Mouse (Mus musculus): ENCODE measurements around the gene Tead1. TPM values are rescaled to one million over a fixed set of nuclear protein-coding genes. Genes with fewer than 3 reads are reported as not detected.

Gene Tead1
- polyA plus RNA-seq, 1 experiment: 4.4 TPM

- 97% methylated on average over 4 of the region's 4 CpGs for WGBS
- no peaks in the 10 kb centered on the region; the same call in 1 of the 2 replicates for H3K4me1 ChIP-seq (replicated peaks; ENCODE audit: control insufficient read depth, insufficient read depth, low read length)
Measured at GRCm38 (mm10) chr7:112647417-112647816, 31.7 kb upstream of the Tead1 start.

GRCm38 (mm10) chr7:112656141-112656662 lies 22.9 kb upstream of the Tead1 start:
- WGBS: 51% methylated on average over 9 of the region's 9 CpGs
- no peaks in the 10 kb centered on the region for H3K36me3 ChIP-seq (ENCODE audit: control insufficient read depth, insufficient read depth, low read length)
- no peak overlapping the region for H3K4me3 ChIP-seq (ENCODE audit: control insufficient read depth, insufficient read depth, low read length)
- H3K27ac ChIP-seq (ENCODE audit: control insufficient read depth, insufficient read depth, low read length): no peak overlapping the region
- H3K27me3 ChIP-seq (ENCODE audit: control insufficient read depth, insufficient read depth, low read length): no peaks in the 10 kb centered on the region
- TF ChIP-seq CTCF (IDR thresholded peaks at IDR 0.05; ENCODE audit: borderline replicate concordance, control insufficient read depth, extremely low read depth, insufficient read depth, low read length, poor library complexity): no peak
- no peak for TF ChIP-seq POLR2A (IDR thresholded peaks at IDR 0.05; ENCODE audit: control insufficient read depth, extremely low read depth, insufficient read depth, low read length, poor library complexity)
- DNase-seq: no peak
- no peaks in the 10 kb centered on the region for H3K4me1 ChIP-seq (replicated peaks; ENCODE audit: control insufficient read depth, insufficient read depth, low read length)

More at GRCm38 (mm10) chr7:112647417-112647816, 31.7 kb upstream of the Tead1 start:
- Histone ChIP-seq H3K27ac (ENCODE audit: control insufficient read depth, insufficient read depth, low read length) (no peak overlapping the region), H3K36me3 (ENCODE audit: control insufficient read depth, insufficient read depth, low read length) (no peaks in the 10 kb centered on the region), H3K4me3 (ENCODE audit: control insufficient read depth, insufficient read depth, low read length) (no peak overlapping the region), H3K27me3 (ENCODE audit: control insufficient read depth, insufficient read depth, low read length) (no peaks in the 10 kb centered on the region)
- TF ChIP-seq POLR2A (IDR thresholded peaks at IDR 0.05; ENCODE audit: control insufficient read depth, extremely low read depth, insufficient read depth, low read length, poor library complexity) (no peak), CTCF (IDR thresholded peaks at IDR 0.05; ENCODE audit: borderline replicate concordance, control insufficient read depth, extremely low read depth, insufficient read depth, low read length, poor library complexity) (no peak)
- no peak for DNase-seq

GRCm38 (mm10) chr7:112658939-112659338 lies 20.2 kb upstream of the Tead1 start:
- no peak overlapping the region for H3K4me3 ChIP-seq (ENCODE audit: control insufficient read depth, insufficient read depth, low read length)
- DNase-seq: no peak
- no peaks in the 10 kb centered on the region for H3K36me3 ChIP-seq (ENCODE audit: control insufficient read depth, insufficient read depth, low read length)
- H3K27me3 ChIP-seq (ENCODE audit: control insufficient read depth, insufficient read depth, low read length): no peaks in the 10 kb centered on the region
- no peaks in the 10 kb centered on the region for H3K4me1 ChIP-seq (replicated peaks; ENCODE audit: control insufficient read depth, insufficient read depth, low read length)
- no peak overlapping the region for H3K27ac ChIP-seq (ENCODE audit: control insufficient read depth, insufficient read depth, low read length)
- TF ChIP-seq CTCF (IDR thresholded peaks at IDR 0.05; ENCODE audit: borderline replicate concordance, control insufficient read depth, extremely low read depth, insufficient read depth, low read length, poor library complexity): no peak
- no peak for TF ChIP-seq POLR2A (IDR thresholded peaks at IDR 0.05; ENCODE audit: control insufficient read depth, extremely low read depth, insufficient read depth, low read length, poor library complexity)
- WGBS: 87% methylated on average over 3 of the region's 3 CpGs

GRCm38 (mm10) chr7:112659816-112660215 lies 19.3 kb upstream of the Tead1 start:
- Histone ChIP-seq H3K4me1 (replicated peaks; ENCODE audit: control insufficient read depth, insufficient read depth, low read length) (no peaks in the 10 kb centered on the region), H3K27ac (ENCODE audit: control insufficient read depth, insufficient read depth, low read length) (no peak overlapping the region), H3K27me3 (ENCODE audit: control insufficient read depth, insufficient read depth, low read length) (no peaks in the 10 kb centered on the region), H3K36me3 (ENCODE audit: control insufficient read depth, insufficient read depth, low read length) (no peaks in the 10 kb centered on the region), H3K4me3 (ENCODE audit: control insufficient read depth, insufficient read depth, low read length) (no peak overlapping the region)
- WGBS: 73% methylated on average over 5 of the region's 5 CpGs
- DNase-seq: no peak
- no peak for TF ChIP-seq POLR2A (IDR thresholded peaks at IDR 0.05; ENCODE audit: control insufficient read depth, extremely low read depth, insufficient read depth, low read length, poor library complexity)
- TF ChIP-seq CTCF (IDR thresholded peaks at IDR 0.05; ENCODE audit: borderline replicate concordance, control insufficient read depth, extremely low read depth, insufficient read depth, low read length, poor library complexity): no peak

- no peak overlapping the region for H3K4me3 ChIP-seq (ENCODE audit: control insufficient read depth, insufficient read depth, low read length)
- TF ChIP-seq CTCF (IDR thresholded peaks at IDR 0.05; ENCODE audit: borderline replicate concordance, control insufficient read depth, extremely low read depth, insufficient read depth, low read length, poor library complexity) (no peak), POLR2A (IDR thresholded peaks at IDR 0.05; ENCODE audit: control insufficient read depth, extremely low read depth, insufficient read depth, low read length, poor library complexity) (no peak)
- no peak for DNase-seq
- no peaks in the 10 kb centered on the region for H3K36me3 ChIP-seq (ENCODE audit: control insufficient read depth, insufficient read depth, low read length)
- no peaks in the 10 kb centered on the region for H3K27me3 ChIP-seq (ENCODE audit: control insufficient read depth, insufficient read depth, low read length)
- 71% methylated on average over 1 of the region's 1 CpGs for WGBS
- no peaks in the 10 kb centered on the region for H3K4me1 ChIP-seq (replicated peaks; ENCODE audit: control insufficient read depth, insufficient read depth, low read length)
- H3K27ac ChIP-seq (ENCODE audit: control insufficient read depth, insufficient read depth, low read length): no peak overlapping the region
Measured at GRCm38 (mm10) chr7:112660325-112660724, 18.8 kb upstream of the Tead1 start.

GRCm38 (mm10) chr7:112662398-112663313 lies 16.5 kb upstream of the Tead1 start:
- TF ChIP-seq CTCF (IDR thresholded peaks at IDR 0.05; ENCODE audit: borderline replicate concordance, control insufficient read depth, extremely low read depth, insufficient read depth, low read length, poor library complexity) (no peak), POLR2A (IDR thresholded peaks at IDR 0.05; ENCODE audit: control insufficient read depth, extremely low read depth, insufficient read depth, low read length, poor library complexity) (no peak)

More at GRCm38 (mm10) chr7:112662398-112663313, 16.5 kb upstream of the Tead1 start:
- WGBS: 45% methylated on average over 12 of the region's 12 CpGs
- Histone ChIP-seq H3K27me3 (ENCODE audit: control insufficient read depth, insufficient read depth, low read length) (no peaks in the 10 kb centered on the region), H3K4me1 (replicated peaks; ENCODE audit: control insufficient read depth, insufficient read depth, low read length) (no peaks in the 10 kb centered on the region), H3K36me3 (ENCODE audit: control insufficient read depth, insufficient read depth, low read length) (no peaks in the 10 kb centered on the region), H3K4me3 (ENCODE audit: control insufficient read depth, insufficient read depth, low read length) (no peak overlapping the region), H3K27ac (ENCODE audit: control insufficient read depth, insufficient read depth, low read length) (no peak overlapping the region)
- DNase-seq: no peak
